Mouse (Mus musculus): Measurements from ENCODE around the gene Sdhaf2. TPM values are rescaled to one million over a fixed set of nuclear protein-coding genes. Genes with fewer than 3 reads are reported as not detected.

Gene Sdhaf2
- total RNA-seq, 2 experiments from 2014 or later: 52.6 to 53.3 TPM

Other genes with a start within 250 kb of the Sdhaf2 start
- 100 to 1,000 TPM; 102 TPM for gene Dagla, start 221.3 kb downstream of the Sdhaf2 start, total RNA-seq (2021)
- gene Syt7, start 137.1 kb downstream of the Sdhaf2 start, total RNA-seq (2021): 100 to 1,000 TPM; 210 to 226 TPM
- gene Lrrc10b, start 68.7 kb downstream of the Sdhaf2 start, total RNA-seq (2021): 10 to 100 TPM; 27.4 to 28.0 TPM
- gene Ppp1r32, start 43.2 kb downstream of the Sdhaf2 start, total RNA-seq (2021): 1 to 10 TPM; 1.9 to 4.7 TPM
- gene Cpsf7, start 876 bp downstream of the Sdhaf2 start, total RNA-seq (2021): 10 to 100 TPM; 71.6 to 74.3 TPM
- gene Tmem216, start 30.1 kb upstream of the Sdhaf2 start, total RNA-seq (2021): 10 to 100 TPM; 12.3 to 13.0 TPM
- 10 to 100 TPM; 13.6 to 17.3 TPM for gene Cyb561a3, start 51.0 kb upstream of the Sdhaf2 start, total RNA-seq (2021)
- 10 to 100 TPM; 11.7 to 15.3 TPM for gene Tmem138, start 51.2 kb upstream of the Sdhaf2 start, total RNA-seq (2021)
- gene Ddb1, start 79.2 kb upstream of the Sdhaf2 start, total RNA-seq (2021): 100 to 1,000 TPM; 196 to 215 TPM
- gene Tkfc, start 79.5 kb upstream of the Sdhaf2 start, total RNA-seq (2021): 10 to 100 TPM; 27.7 to 28.6 TPM
- gene Vwce, start 108.1 kb upstream of the Sdhaf2 start, total RNA-seq (2021): 1 to 10 TPM; 1.0 to 2.3 TPM
- gene Pga5, start 151.9 kb upstream of the Sdhaf2 start, total RNA-seq (2021): not detected
- gene Vps37c, start 162.6 kb upstream of the Sdhaf2 start, total RNA-seq (2021): 10 to 100 TPM; 24.6 to 26.9 TPM
- gene Cd5, start 212.9 kb upstream of the Sdhaf2 start, total RNA-seq (2021): under 1 TPM; 0.29 to 0.32 TPM